Mouse (Mus musculus) adrenal gland, postnatal 10 days (tissue): ENCODE measurements around the gene Tbl1xr1. TPM values are rescaled to one million over a fixed set of nuclear protein-coding genes. Genes with fewer than 3 reads are reported as not detected.

ENCODE experiments used
- DNase-seq: peaks from one replicate; pipeline ENCODE4 v3.0.0; 2021; ENCODE audit warnings: mixed read lengths
- total RNA-seq, 2 experiments: library from RNA; stranded (reverse); gene quantifications; 2 replicates each; pipeline ENCODE4 v1.2.3; 2021

The Tbl1xr1 gene
- total RNA-seq, 2 experiments from 2014 or later = 71.2 to 86.6 TPM

DNA sequence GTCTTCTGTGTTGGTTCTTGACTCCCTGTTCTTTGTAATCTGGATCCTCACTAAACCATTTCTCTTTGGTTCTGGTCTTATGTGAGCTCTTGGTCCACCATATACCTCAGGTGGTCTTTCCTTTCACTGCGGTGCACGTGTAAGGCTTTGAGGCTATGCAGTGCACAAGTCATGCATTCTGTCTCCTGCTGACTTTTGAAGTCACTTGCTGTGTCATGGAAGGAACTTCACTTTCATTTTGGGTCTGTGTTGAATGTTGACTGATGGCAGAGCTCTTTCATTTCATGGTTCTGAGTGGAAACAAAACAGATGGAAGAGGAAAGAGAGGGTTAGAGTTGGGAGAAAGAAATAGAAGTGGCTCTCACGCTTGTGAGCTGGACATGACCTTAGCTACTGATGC lies 13.4 kb downstream of the Tbl1xr1 start:
- DNase-seq = no peak

DNA sequence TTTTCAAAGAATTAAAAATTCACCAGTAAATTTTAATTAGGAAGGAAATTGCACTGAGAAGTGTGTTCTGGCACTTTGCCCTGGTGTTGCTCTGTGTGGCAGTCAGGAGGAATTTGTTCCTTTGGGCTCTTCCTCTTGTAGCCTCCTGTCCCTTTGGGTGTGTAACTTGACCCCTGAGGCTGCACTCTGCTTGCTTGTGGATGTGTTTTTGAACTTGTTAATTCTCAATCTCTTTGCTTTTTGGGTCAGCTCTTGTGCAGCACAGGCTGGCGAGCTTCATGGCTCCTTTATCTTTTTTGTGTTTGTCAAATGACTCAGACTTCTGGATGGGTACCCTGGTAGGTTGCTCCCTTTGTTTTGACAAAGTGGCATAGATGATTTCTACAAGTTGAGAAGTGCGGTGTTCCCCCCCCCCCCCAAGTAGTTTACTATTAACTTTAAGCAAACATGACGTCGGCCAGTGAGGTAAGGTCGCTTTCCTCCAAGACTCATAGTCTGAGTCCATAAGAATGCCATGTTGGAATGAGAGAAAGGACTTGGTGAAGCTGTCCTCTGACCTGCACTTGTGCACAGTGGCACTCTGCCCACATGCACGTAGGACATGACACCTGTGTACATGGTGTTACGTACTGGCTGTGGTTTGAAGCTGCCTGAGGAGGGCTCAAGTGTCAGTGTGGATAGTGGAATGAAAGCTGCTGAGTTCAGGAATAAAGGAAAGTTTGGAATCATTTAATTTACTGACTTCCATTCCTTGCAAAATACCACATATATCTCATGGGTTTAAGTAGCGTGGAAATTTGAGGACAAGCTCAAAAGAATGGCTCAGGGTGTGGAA lies 14.2 kb downstream of the Tbl1xr1 start:
- peak; percentile 28 for DNase-seq

DNA sequence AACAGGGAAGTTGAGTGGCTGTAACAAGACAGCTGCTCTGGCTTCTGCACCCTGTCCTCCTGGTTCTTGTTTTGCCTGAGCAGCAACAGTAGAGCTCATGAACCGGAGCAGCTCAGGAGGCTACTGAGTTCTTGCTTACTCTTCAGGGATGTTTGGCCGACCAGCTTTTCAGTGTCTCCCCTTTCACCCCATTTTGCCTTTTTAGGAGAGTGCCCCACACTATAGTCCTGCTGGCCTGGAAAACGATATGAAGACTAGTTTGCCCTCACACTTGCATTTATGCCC lies 14.8 kb downstream of the Tbl1xr1 start:
- DNase-seq = no peak

DNA sequence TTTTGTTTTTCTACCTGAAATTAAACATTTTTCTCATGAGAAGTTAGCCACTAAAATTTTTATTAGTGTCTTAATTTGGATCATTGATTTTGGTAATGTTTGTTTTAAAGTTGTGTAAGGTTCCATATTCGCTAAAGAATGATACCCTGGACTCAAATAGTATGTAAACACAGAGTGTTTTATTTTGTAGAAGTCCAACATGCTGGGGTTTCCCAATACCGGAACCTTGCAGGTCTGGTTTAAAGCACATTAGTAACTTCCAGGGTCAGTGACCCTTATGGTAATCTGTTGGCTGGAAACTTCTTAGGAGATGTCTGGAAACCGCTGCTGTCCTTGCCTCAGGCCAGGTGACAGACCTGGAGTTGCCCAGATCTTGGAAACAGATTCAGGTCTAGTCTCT lies 15.2 kb downstream of the Tbl1xr1 start:
- no peak for DNase-seq

DNA sequence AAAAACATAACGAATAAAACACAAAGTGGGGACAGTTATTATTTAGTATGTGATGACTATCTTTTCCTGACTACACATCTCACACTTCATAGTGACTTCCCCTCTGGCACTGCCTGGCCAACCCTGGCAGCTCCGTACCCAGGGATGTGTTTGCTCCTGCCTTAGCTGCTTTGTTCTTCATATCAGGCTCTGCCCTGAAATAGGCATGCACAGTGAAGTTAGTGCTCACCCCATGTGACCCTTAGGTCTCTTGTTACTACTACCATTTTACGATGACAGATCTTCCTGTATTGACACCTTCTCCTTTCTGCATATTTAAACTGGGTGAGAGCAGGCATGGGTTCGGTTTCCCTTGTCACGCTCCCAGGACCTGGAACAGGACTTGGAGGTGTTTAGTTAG lies 16.3 kb downstream of the Tbl1xr1 start:
- no peak for DNase-seq

DNA sequence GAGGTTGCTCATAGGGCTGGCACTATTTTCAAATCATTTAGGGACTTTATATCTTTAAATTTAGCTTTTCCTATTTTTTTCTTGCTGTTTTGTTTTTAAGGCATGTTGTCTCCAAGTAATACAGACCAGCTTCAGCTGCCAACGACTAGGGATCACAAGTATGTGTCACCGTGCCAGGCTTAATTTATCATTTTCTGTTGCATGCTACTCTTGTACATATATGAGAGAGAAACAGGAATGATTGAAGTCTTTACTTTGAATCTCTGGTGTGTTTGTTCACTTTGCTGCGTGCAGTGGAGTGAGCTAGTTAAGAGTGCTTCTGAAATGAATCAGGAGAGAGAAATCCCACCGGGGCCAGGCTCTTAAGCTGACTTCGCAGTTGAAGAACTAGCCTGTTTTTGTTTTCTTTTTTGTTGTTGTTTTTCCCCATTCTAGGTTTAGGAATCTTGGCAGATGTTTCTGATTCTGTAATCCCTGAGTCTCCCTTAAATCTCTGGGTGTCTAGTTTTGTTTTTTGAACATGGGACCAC lies 27.6 kb downstream of the Tbl1xr1 start:
- DNase-seq = no peak

DNA sequence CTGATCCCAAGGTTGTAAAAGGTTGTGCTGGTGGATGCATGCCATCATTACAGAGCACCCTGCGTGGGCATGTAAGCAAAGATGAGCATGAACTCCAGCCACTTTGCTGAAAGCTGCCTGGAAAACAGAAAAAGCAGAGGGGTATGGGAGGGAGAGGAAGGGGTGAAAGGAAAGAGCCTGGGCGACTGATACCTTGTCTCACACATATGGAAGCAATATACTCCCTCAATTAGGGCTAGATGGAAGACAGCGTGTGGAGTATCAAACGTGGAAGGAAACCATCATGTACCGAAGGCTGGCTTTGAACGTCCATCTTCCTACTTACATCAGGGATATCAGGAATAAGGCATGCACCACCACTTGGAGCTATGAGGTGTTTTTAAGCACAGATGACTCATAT lies 29.0 kb downstream of the Tbl1xr1 start:
- no peak for DNase-seq

DNA sequence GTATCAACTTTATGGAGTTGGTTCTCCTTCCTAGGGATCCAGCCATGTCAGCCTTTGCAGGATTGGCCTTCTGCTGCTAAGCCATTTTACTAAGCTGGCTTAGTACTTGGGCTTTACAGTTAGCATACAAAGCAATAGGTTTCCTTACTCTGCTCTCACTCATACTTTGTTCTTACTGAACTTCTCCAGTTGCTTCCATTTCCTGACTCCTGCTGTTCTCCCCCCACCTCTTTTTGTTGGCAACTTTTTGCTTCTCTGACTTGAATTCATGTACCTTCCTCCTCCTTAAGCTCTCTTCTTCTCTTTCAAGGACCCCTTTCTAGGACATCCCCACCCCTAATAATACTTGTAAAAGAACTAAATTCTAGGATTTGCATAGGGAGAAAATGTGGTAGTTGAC lies 31.6 kb downstream of the Tbl1xr1 start:
- no peak for DNase-seq

DNA sequence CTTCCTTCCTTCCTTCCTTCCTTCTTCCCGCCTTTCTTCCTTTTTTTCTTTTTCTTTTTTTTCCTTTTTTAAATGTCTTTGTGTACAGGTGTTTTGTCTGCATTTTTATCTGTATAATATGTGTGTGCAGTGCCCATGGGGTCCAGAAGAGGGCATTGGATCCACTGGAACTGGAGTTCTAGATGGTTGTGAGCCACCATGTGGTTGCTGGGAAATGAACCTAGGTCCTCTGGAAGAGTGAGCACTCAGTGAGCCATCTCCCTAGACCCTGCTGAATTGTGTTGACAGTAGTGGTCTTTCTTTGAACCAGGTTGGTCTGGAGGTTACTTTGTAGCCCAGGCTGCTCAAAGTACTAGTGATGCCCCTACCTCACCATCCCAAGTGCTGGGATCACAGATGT lies 33.2 kb downstream of the Tbl1xr1 start:
- no peak for DNase-seq

DNA sequence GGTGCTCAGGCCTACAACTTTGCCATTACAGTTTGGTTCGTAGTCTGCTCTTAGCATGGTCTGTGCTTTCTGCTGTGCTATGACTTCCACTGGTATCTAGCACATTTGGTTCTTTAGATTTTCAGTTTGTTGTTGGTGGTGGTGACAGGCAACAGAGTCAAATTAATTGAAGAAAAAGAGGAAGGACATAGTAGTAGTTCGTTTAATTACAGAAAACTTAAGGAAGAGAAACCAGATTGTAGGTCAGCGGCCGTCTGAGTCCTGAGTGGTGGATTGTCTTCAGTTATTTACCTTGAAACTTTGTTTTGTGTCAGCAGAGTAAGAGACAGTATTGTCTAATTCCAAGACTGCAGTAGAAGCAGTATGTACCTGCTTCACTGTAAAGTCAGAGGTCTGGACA lies 37.3 kb downstream of the Tbl1xr1 start:
- DNase-seq = no peak

DNA sequence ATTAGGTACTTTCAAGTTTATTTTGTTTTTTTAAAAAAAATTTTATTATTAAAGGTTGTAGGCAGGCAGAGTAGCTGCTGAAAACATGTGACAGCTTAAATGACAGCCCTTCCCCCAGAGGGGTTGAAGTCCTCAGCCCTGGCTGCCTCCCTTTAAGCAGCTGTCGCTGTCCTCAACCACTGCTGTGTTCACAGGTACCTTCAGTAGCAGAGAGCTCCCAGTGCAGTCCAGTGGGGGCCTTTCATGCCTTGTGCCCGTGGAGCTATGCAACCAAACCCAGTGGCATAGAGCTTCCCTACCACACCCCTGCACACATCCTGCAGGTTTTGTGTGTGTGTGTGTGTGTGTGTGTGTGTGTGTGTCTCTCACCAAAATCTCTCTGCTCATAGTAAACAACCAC lies 38.8 kb downstream of the Tbl1xr1 start:
- no peak for DNase-seq

DNA sequence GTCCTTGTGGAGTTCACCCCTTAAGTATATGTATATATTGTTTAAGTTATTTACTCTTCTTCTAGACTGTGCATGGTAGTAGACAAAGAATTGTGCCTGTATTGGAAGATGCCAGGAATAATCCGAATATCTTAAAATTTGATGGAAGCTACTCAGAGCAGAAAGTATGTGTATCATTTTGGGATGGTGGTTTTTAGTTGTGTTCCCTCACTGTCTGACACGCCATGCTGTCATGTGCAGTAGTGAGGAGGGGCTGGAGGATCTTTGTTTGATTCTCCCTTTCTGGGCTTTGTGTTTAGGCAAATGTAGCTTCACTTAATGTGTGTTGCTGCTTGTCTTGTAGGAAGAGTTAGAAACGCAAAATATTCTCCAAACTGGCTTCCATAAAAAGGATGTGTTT lies 39.2 kb downstream of the Tbl1xr1 start:
- DNase-seq = no peak

DNA sequence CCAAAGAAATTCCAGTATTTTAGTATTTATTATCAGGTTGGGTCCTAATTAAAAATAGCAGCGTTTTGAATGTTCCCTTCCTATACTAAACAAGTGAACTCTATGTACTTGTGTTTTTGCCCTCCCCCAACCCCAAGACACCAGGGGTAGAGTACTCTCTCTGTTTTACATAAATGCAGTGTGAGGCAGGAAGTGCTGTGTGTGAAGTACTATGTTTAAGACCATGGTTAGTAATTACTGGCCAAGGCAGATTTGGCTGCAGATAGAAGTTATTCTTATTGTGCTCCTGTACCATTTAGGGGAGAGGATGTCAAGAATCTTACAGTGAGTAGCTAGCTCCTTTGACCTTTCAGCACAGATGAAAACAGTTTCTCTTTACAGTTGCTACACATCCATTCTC lies 39.7 kb downstream of the Tbl1xr1 start:
- DNase-seq = no peak

DNA sequence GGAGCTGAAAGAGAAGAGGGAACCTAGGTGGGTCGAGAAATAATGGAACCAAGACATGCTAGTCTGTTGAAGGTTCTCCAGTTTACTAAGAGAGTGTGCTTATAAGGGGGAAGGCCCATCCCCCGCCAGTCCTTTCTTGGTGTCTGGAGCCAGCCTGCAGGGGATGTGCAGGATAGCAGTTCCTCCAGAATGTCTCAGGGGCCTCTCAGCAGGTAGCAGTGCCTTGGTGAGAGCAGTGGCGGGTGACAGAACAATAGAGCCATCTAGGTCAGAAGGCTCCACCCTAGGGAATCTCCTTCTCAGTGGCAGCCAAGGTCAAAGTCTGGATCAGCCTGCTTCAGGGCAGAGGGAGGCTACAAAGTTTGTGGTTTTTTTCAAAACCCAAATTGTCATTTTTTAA lies 45.3 kb downstream of the Tbl1xr1 start:
- peak; percentile 43 for DNase-seq

DNA sequence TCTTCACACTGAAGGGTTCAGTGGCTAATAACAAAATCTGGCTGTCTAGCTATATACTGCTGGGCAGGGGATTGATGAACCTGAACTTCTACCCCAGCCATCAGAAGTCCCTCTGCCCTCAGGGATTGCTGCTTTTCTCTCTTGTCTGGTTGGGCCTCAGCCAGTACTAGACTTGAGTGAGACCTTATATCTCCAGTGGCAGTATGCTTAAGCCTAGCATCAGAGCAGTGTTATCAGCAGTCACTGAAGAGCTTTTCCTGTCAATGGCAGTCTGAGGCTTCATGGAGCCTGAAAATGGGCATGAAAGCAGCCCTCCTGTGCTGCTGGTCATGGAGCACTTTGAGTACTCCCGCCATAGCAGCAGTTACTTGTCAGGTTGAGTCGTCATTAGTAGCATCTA lies 46.7 kb downstream of the Tbl1xr1 start:
- no peak for DNase-seq

DNA sequence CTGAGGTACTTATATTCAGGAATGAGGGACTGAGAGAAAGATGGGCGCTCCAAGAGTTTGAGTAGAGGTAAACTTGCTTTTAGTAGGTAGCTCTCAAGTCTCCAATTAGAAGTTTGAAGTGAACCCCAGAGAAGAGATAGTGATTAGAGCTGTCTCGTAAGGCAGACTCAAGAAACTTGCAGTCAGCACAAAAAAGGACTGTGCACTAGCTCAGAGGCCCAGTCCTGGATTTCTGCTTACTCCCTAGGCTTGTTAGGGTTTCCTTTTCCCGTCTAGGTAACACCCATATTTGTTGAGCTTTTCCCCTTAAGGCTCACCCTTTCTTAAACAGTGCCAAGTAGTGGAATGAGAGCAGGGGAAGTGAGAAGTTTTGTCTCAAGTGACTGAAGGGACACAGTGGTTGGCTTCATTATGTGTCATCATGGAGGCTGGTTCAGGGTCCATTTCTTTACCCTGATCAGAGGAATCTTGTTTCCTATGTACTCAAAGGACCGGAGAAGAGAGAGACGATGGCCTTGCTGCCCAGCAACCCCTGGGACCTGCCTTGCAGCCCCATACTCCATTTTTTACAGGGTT lies 49.9 kb downstream of the Tbl1xr1 start:
- no peak for DNase-seq

DNA sequence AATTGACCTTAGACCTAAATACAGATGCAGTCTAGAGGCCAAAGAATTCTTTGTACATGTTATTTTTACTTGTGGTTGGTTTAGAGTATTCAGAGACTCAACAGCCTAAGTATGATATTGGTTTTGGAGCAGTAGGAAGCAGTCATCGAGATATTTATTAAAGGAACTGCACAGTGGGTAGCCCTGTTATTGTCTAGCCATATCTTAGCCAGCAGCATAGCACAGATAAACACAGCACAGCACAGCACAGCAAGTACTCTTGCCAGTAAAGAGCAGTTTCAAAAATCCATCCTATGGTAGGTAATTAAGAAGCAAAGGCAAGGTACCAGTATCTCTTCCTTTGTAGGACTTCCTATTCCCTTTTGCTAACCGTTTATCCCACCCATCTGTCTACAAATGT lies 54.8 kb downstream of the Tbl1xr1 start:
- DNase-seq = no peak

DNA sequence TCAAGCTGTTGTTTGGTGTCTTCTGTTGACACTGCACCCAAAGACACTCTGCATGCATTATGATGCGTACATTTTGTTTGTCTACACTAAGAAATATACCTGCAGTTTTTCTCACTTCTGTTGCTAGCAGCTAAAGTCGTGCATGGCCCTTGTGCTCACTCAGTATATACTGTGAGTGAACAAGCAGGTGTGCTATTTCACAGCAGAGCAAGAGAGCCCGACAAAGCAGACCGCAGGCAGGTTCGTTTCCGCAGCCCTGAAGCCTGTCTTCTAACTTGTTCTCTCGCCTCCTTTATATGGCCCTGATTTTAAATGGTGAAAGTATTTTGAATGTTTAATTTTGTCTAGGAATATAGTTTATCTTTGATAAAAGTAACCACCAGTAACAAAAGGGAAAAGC lies 57.2 kb downstream of the Tbl1xr1 start:
- no peak for DNase-seq

DNA sequence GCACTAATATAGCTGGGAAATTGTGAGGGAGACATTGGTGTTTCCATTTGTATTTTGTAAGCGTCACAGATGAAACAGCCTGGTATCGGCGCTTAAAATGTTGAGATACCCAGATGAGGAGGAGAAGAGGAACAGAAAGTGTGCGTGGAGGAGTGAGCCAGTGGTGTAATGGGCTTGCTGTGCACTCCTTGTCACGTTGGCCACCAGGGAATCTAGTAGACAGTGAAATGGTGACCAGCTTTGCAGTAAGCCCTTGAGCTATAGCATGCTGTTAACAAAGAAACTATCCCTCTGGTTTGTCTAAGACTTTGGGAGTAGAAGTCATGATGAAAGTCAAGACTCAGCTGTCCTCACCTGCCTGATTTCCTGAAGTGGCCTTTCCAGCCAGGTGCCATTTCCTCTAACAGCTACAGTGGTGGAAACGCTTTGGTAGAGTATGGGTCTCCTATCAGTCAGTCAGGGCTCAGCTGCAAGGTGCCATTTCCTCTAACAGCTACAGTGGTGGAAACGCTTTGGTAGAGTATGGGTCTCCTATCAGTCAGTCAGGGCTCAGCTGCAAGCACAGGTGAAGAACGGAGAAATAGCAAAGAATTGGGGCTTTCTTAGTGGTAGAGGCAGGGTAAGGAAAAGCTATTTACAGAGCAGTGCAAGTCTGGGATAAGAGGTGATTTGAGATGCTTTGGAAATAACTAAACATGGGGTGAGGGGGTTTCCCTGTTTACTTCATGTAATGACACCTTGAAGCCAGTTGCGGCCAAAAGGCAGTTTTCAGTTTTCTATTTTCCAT lies 61.5 kb downstream of the Tbl1xr1 start:
- DNase-seq = no peak

DNA sequence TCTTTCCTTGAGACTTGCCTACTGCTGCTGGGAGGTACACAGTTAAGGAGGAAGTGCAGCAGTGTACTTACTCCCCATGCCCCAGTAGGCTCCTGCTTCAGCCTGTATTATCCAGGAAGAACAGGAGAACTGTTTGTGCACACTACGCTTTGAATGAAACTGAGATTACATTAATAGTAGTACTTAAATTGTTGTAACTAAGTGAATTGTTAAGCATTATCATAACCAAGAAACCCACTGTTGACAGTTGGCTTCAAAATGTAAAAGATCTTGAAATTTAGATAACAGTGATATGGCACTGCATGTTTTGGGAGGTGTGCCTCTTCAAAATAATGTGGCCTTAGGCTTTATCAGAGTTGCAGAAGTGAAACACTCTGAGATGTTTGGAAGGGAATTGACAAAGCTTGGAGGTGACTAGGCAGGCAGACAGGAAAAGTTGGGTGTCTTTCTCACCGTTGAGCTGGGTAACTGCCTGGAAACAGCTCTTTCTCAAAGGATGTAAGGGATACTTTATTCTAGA lies 62.2 kb downstream of the Tbl1xr1 start:
- DNase-seq = no peak

DNA sequence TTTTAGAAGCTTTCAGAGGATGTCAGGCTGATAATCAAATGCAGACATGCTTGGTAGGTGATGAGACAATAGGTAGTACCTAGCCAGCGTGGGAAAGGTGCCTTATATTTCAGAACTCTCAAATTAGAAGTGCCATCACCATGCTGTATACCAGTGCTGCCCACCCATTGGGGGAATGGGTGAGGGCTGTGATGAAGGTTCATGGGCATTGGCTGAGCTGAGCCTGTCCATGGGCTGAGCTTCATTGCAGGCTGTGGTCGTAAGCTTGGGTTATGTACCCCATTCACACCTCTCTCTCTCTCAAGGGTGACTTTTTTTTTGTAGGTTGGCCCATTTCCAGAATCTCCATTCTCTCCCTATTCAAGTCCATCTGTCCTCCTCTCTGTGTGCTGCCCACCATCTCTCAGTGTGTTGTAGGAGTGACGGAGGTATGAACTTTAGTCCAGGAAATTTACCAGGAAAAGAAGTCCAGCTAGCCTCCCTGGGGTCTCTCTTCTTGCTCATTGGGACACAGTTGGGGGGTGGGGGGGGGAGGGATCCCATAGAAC lies 63.7 kb downstream of the Tbl1xr1 start:
- DNase-seq = no peak

DNA sequence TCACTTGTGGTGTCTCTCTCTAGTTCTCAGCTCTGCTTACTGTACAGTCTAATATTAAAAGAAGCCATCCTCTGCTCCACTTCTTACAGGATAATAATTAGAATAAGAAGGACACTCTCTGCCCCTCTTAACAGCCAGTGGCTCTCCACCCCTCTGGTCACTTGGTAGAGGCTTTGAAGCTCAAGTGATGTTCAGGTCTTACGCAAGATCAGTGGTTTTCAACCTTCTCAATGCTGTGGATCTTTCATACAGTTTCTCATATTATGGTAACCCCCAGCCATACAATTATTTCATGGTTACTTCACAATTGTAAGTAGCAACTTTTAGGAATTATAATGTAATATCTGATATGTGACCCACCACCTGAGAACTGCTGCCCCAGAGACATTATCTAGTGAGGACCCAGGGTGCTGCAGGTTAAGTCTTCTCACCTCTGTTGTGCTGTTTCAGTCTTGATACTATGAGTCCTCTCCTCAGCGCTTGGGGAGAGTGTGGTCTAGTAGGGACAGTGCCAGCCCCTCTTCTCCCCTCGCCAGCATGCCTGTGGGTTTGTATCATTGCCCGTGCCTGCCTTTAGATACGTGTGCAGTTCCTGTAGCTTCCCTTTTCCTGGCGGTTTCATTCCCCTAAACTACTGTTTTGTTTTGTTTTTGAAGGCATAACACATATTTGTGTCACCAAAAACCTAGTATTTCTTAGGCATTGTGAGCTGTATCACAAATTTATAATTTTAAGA lies 65.7 kb downstream of the Tbl1xr1 start:
- DNase-seq = no peak
